Mouse (Mus musculus) thymus, adult 2 months (tissue): ENCODE measurements at regions not wholly inside any gene's neighbourhood (a gene's known extent, or its start where the extent isn't known, plus 50 kb on each side); places are given as distances from the start of the nearest gene placed in this dataset.

Experiments used
- CTCF ChIP-seq: fragments of 200-500 bp; IDR thresholded peaks from 2 replicates; pipeline ENCODE4 v1.5.1; 2012; ENCODE audit warnings: mild to moderate bottlenecking, control low read depth, low read length, moderate library complexity, borderline replicate concordance; ENCODE audit not compliant: control insufficient read depth, poor library complexity, insufficient read depth; ENCODE audit errors: extremely low read depth
- POLR2A ChIP-seq: fragments of 200-500 bp; IDR thresholded peaks from 2 replicates; pipeline ENCODE4 v1.6.1; 2012; ENCODE audit warnings: mild to moderate bottlenecking, low read length, control low read depth, moderate library complexity; ENCODE audit not compliant: control insufficient read depth, poor library complexity, insufficient read depth; ENCODE audit errors: extremely low read depth

DNA sequence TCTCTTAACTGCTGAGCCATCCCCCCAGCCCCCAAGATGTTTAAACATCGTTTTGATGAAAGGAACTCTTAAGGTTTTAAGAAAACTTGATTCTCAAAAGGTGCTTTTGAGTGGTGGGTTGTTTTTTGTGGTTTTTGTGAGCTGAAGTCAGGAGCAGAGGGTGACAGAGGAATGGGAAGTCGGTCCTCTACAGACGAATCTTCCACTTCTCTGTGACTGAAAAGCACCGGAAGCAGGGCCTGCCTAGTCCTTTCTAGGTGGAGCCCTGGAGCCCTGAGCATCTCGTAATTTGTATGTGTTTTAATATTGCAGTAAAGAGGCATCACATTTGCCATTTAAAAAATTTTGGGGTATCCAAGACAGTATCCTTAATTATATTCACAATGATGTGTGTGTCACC, 72.7 kb upstream of the Enpp6 start:
- TF ChIP-seq POLR2A (no peak), CTCF (no peak)
